Mouse (Mus musculus) lung, postnatal 0 days (tissue): ENCODE measurements around the gene Zfp688. TPM values are rescaled to one million over a fixed set of nuclear protein-coding genes. Genes with fewer than 3 reads are reported as not detected.
A peak's percentile ranks its signal among the peaks of the same experiment; 100 is the strongest.
"Not testable (repeated sequence)": the region's sequence is repeated elsewhere in the genome, so short reads cannot be mapped to it uniquely, and the experiment has no call there.

ENCODE experiments used
- ATAC-seq: fragments of 200-750 bp; cut with Nextera tagmentation; 2 replicates; pipeline ENCODE4 v1.8.0; 2017; ENCODE audit warnings: moderate library complexity
- DNase-seq: peaks from one replicate; pipeline ENCODE4 v3.0.0-alpha.2; 2016; ENCODE audit warnings: low spot score
- H3K27ac ChIP-seq: fragments of 300-500 bp; sonication (generic); 2 replicates; pipeline ENCODE4 v1.5.1; 2014; ENCODE audit warnings: antibody characterized with exemption, mild to moderate bottlenecking, low read length, mixed read lengths
- H3K27me3 ChIP-seq: fragments of 300-500 bp; sonication (generic); replicated peaks from 2 replicates; pipeline ENCODE4 v1.6.1; 2014; ENCODE audit warnings: low read length, mixed read lengths; ENCODE audit not compliant: insufficient read depth
- H3K36me3 ChIP-seq: fragments of 300-500 bp; sonication (generic); 2 replicates; pipeline ENCODE4 v1.6.1; 2014; ENCODE audit warnings: low read length, mixed read lengths; ENCODE audit not compliant: insufficient read depth
- H3K4me1 ChIP-seq: fragments of 300-500 bp; sonication (generic); 2 replicates; pipeline ENCODE4 v1.6.1; 2014; ENCODE audit warnings: antibody characterized with exemption, low read depth, low read length, mixed read lengths; ENCODE audit not compliant: insufficient read depth
- H3K4me2 ChIP-seq: fragments of 300-500 bp; sonication (generic); replicated peaks from 2 replicates; pipeline ENCODE4 v1.6.1; 2014; ENCODE audit warnings: low read depth, mild to moderate bottlenecking, low read length, moderate library complexity, mixed read lengths
- H3K4me3 ChIP-seq: fragments of 300-500 bp; sonication (generic); 2 replicates; pipeline ENCODE4 v1.5.1; 2014; ENCODE audit warnings: low read depth, low read length
- H3K9ac ChIP-seq: fragments of 300-500 bp; sonication (generic); replicated peaks from 2 replicates; pipeline ENCODE4 v1.6.1; 2014; ENCODE audit warnings: low read depth, mild to moderate bottlenecking
- H3K9me3 ChIP-seq: fragments of 300-500 bp; sonication (generic); 2 replicates; pipeline ENCODE4 v1.6.1; 2016; ENCODE audit warnings: low read length, mixed read lengths
- CTCF ChIP-seq: IDR thresholded peaks from 2 replicates; pipeline ENCODE4 v1.5.1; 2016; ENCODE audit warnings: antibody characterized with exemption, mild to moderate bottlenecking
- EP300 ChIP-seq: IDR thresholded peaks from 2 replicates; pipeline ENCODE4 v1.6.1; 2016; ENCODE audit warnings: antibody characterized with exemption, mild to moderate bottlenecking, control low read depth
- WGBS: fragments of 180-500 bp; shearing (Covaris S2); extraction: QIAGEN DNeasy Blood & Tissue Kit; methylation state at CpG from one replicate; pipeline ENCODE4 v1.1.7; 2014; 5-methylcytosine and 5-hydroxymethylcytosine counted together
- polyA plus RNA-seq: library from polyadenylated mRNA; unstranded; fragments of >200 nt; fragmentation: Nextera tagmentation; extraction: Ambion mirVana; gene quantifications from 2 replicates; pipeline ENCODE4 v1.2.1, GENCODE M21; 2015

The Zfp688 gene
- polyA plus RNA-seq = 27.4 and 28.9 TPM in 2 replicates

DNA sequence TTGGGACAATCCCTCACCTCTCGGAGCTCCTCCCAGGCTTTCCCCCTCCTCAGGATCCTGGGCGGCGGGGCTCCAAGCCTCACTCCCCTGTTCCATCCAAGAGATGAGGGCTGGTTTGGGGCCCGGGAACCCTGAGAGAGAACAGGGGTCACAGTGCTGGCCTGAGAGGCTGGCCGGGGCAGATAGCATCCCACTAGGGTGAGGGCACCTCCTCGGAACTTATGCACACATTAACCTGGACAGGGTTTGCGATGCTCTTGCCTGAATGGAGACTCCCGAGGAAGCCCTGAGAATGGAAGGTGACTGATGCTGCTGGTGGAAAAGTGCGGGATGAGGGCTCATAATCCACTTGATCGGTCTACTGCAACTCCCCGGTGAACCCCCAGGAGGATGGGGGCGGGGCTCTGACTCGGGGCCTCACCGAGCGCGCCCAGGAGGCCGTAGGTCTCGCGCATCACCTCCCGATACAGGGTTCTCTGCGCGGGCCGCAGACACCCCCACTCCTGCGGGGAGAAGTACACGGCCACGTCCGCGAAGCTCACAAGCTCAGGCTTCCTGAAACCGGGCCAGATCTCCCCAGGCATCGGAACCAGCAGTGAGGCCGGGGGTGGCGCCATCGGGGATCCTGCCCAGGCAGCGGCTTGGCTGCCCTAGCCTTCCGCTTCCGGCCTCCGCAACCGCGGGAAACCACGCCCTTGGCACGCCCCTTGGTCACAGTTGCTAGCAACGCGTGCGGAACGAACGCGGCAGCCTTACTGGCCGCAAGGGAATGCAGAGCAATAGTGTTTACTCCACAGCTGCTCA, at the start of gene Zfp688:
Zfp688 (minus strand) TSS at position 681 of the 804 bp plus-strand sequence.
- H3K27me3 ChIP-seq = 0 out of 2 replicates have a peak, but pooled peaks cover 3% of the 10 kb centered on the region
- TF ChIP-seq CTCF (peak; percentile 51), EP300 (no peak)
- H3K9ac ChIP-seq = peak within 1 kb of the TSS; percentile 62
- H3K4me3 ChIP-seq = peak within 1 kb of the TSS; percentile 66
- peak; percentile 96 for DNase-seq
- H3K27ac ChIP-seq = 0 out of 2 replicates have a peak within 1 kb of the TSS, but pooled peaks have one; percentile 3
- no peaks in the 10 kb centered on the region for H3K9me3 ChIP-seq
- peak within 1 kb of the TSS; percentile 67 for H3K4me2 ChIP-seq
- H3K4me1 ChIP-seq = peaks cover 4% of the 10 kb centered on the region; the same call in 1 of the 2 replicates
- peak; percentile 99 for ATAC-seq
- 0 out of 2 replicates have a peak, but pooled peaks cover 5% of the 10 kb centered on the region for H3K36me3 ChIP-seq
- WGBS = 2% methylated on average over 33 of the region's 48 CpGs

DNA sequence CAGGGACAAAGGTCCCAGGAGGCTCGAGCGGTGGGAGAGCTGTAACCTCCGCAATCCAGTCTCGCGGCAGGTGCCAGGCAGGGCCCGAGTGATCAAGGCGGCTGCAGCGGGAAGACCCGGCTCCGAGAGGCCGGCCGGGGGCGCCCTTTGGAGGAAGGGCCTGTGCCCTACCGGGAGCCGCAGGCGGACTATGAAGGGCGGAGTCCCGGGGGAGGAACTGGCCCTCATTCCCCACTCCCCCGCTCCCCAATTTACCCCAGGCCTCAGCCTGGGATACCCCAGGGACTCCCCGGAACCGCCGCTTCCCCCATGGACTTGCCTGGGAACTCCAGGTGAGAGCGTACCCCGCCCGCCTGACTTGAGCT, 49.8 kb upstream of the Zfp688 start:
- ATAC-seq (peak; percentile 18), DNase-seq (peak; percentile 52)
- Histone ChIP-seq H3K36me3 (peaks cover 24% of the 10 kb centered on the region; the same call in 1 of the 2 replicates), H3K4me2 (peak overlapping the region; percentile 89), H3K4me3 (peak overlapping the region; percentile 70), H3K27me3 (no peaks in the 10 kb centered on the region), H3K4me1 (no peaks in the 10 kb centered on the region), H3K27ac (peak overlapping the region; percentile 96), H3K9ac (peak overlapping the region; percentile 83), H3K9me3 (no peaks in the 10 kb centered on the region)
- no peak for TF ChIP-seq EP300
- TF ChIP-seq CTCF = peak; percentile 29
- WGBS = 4% methylated on average over 24 of the region's 25 CpGs

DNA sequence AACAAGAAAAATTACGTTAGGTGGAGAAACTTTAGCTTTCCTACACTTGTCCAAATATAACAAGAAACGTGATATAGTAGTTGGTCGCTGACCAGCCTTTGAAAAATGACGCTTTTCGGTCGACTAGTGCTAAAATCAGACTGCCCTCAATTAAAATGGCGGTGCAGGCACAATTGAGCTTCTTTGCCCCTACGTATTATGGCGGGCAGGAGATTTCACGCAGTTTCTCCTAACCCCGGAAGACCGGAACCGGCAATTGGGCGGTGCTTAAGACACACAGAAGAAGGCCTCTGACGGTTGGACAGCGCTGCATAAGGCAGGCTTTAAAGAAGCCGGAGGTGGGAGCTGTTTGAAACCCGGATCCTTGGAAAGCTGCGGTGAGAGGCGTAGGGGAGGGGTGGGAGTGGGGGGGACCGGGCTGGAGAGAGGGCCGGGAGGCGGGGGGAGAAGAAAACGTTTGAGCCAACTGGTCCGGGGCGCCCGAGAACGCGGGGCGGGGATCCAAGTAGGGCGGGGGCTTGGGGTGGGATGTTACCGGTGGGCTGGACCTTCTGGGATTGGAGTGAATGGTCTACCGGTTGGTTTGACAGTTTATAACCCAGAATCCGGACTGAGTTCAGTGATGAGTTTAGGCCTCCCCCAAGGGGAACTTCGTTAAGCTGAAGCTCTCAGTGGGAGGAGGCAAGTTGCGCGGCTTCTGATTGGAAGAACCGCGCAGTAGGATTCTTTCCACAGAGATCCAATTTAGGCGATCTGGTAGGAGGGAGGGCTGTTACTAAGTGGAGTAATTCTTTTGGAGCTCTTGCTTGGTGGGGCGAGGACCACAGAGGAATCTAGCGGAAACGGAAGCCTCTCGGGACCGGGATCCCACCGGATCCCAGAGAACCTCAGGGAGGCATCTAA, 49.1 kb upstream of the Zfp688 start:
- Histone ChIP-seq H3K36me3 (peaks cover 20% of the 10 kb centered on the region; the same call in 1 of the 2 replicates), H3K27me3 (no peaks in the 10 kb centered on the region), H3K27ac (peak overlapping the region; percentile 96), H3K4me1 (no peaks in the 10 kb centered on the region), H3K9me3 (no peaks in the 10 kb centered on the region), H3K4me2 (peak overlapping the region; percentile 89), H3K4me3 (peak overlapping the region; percentile 70), H3K9ac (peak overlapping the region; percentile 83)
- under 1% methylated on average over 46 of the region's 46 CpGs for WGBS
- peak; percentile 99 for DNase-seq
- TF ChIP-seq EP300 (peak; percentile 65), CTCF (no peak; the same call in 1 of the 2 replicates)
- peak; percentile 93 for ATAC-seq

DNA sequence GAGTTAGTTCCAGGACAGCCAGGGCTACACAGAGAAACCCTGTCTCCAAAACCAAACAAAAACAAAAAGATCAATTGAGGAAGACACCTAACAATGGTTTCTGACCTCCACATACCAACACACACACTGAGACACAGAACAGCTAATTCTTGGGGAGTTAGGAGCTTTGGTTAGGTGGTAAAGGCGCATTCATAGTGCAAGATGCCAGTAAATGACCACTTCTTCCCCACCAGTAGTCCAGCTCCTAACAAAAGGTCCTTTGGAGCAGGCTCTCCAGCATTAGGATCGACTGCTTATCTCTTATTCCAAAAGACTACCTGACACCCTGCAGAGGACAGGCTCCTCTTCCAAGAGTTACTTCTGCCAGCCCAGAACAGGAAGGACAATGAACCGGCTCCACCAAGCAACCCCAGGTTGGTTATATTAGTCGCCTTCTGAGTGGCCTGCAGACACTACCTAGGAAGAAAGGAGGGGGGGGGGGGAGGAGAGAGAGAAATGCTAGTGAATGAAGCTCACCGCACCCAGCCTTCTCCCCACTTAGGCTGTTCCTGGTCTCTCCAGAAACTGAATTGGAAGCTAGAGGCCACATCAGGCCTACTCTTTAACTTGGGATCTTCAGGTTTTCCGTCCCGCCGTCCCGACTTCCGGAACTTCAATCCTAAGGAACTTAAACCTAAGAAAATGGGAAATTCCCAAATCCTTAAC, 48.3 kb upstream of the Zfp688 start:
- H3K9ac ChIP-seq = peak overlapping the region; percentile 83
- DNase-seq = peak; percentile 53
- peak overlapping the region; percentile 96 for H3K27ac ChIP-seq
- H3K4me3 ChIP-seq = peak overlapping the region; percentile 70
- peak overlapping the region; percentile 89 for H3K4me2 ChIP-seq
- no peaks in the 10 kb centered on the region for H3K27me3 ChIP-seq
- no peaks in the 10 kb centered on the region for H3K4me1 ChIP-seq
- TF ChIP-seq EP300 (no peak), CTCF (no peak)
- ATAC-seq = peak; percentile 16; the same call in 1 of the 2 replicates
- peaks cover 12% of the 10 kb centered on the region; the same call in 1 of the 2 replicates for H3K36me3 ChIP-seq
- no peaks in the 10 kb centered on the region for H3K9me3 ChIP-seq
- 5% methylated on average over 10 of the region's 10 CpGs for WGBS

DNA sequence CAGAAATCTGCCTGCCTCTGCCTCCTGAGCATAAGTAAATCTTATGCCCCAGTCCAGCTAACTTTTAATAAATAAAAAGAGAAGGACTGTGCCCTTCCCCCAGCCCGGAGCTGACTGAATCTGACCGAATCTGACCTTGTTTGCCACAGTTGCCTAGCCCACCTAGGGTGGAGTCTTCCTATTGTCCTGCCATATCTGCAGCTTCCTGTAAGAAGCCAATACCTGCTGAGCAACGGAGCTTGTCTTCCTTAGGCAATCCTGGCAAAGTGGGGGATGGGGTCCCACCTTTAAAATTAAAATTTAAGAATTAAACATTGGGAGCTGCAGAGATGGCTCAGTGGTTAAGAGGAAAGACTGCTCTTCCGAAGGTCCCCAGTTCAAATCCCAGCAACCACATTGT, 44.7 kb upstream of the Zfp688 start:
- no peak overlapping the region for H3K4me3 ChIP-seq
- no peak overlapping the region for H3K9ac ChIP-seq
- no peak overlapping the region for H3K27ac ChIP-seq
- no peaks in the 10 kb centered on the region for H3K36me3 ChIP-seq
- ATAC-seq (no peak), DNase-seq (no peak)
- TF ChIP-seq CTCF = no peak
- TF ChIP-seq EP300 = no peak
- no peaks in the 10 kb centered on the region for H3K9me3 ChIP-seq
- no peak overlapping the region for H3K4me2 ChIP-seq
- H3K4me1 ChIP-seq = no peaks in the 10 kb centered on the region
- no peaks in the 10 kb centered on the region for H3K27me3 ChIP-seq
- WGBS = 88% methylated on average over 4 of the region's 4 CpGs

DNA sequence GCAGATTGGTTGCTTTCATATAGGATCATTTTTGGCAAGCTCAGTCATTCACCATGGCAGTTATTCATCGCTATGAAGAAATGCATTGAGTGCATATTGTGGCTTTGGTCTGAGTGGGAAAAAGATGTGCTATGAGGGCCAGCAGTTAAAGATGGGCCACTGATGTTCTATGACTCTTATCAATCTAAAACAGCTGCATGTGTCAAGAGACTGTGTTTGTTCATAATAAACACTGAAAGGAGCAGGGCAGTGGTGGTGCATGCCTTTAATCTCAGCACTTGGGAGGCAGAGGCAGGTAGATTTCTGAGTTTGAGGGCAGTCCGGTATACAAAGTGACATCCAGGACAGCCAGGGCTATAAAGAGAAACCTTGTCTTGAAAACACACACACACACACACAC, 43.8 kb upstream of the Zfp688 start:
- 94% methylated on average over 2 of the region's 2 CpGs for WGBS
- H3K36me3 ChIP-seq, H3K9me3 ChIP-seq, H3K27ac ChIP-seq, H3K4me3 ChIP-seq, H3K27me3 ChIP-seq, H3K9ac ChIP-seq, DNase-seq, H3K4me2 ChIP-seq, ATAC-seq, H3K4me1 ChIP-seq: not testable (repeated sequence)
